In genomic region chr19:41667591-41667990, GRCm38 (mm10) we compare ENCODE assay signal across 16 mouse cellular contexts.
DNase-seq lines count a peak whose midpoint lies in the region; TF ChIP-seq lines count a peak whose summit lies in the region.
"Had no signal": no experiment of that assay in that cellular context is flagged by ENCODE, and none has a peak within 500 bp of the region (broad histone marks: within the 10 kb centered on the region; RNA-seq: fewer than 3 reads in every experiment).

No protein-coding gene starts in this region.

- H3K27ac ChIP-seq in layer of hippocampus, adult 2 months: 0 out of 2 replicates have a peak overlapping the region, but pooled peaks have one; percentile 2
- H3K27ac ChIP-seq: embryonic facial prominence, embryonic 10.5 days; embryonic facial prominence, embryonic 12.5 days; forebrain, embryonic 13.5 days; forebrain, embryonic 15.5 days had no signal

- no peak overlapping the region for H3K4me3 ChIP-seq in layer of hippocampus, adult 2 months
- H3K4me3 ChIP-seq: embryonic facial prominence, embryonic 10.5 days; embryonic facial prominence, embryonic 12.5 days; forebrain, embryonic 13.5 days; forebrain, embryonic 15.5 days had no signal

- no peak for TF ChIP-seq CTCF in layer of hippocampus, adult 2 months (conservative IDR thresholded peaks at IDR 0.05)

- peak; percentile 53 for DNase-seq in adrenal gland, adult 2 months
- no peak for DNase-seq in adrenal gland, postnatal 14 days
- no peak for DNase-seq in layer of hippocampus, adult 2 months (ENCODE audit: low spot score in 2 of 2)
- DNase-seq in layer of hippocampus, postnatal 10 days (ENCODE audit: low spot score in 2 of 2): no peak
- DNase-seq in heart, adult 18-20 months: no peak
- DNase-seq: adrenal gland, postnatal 25 days; cerebellum, adult 11-12 months; cerebellum, adult 2 months; cerebellum, adult 9-10 months; cerebellum, postnatal 10 days; cerebellum, postnatal 25 days; forebrain, postnatal 0 days had no signal
